Mouse (Mus musculus): ENCODE measurements around the gene Gm10647.
"Not testable (repeated sequence)": the region's sequence is repeated elsewhere in the genome, so short reads cannot be mapped to it uniquely, and the experiment has no call there.

Gene Gm10647

GRCm38 (mm10) chr9:66796739-66797138 lies at the start of gene Gm10647:
Gene Gm10647, plus strand, starts transcription at chr9:66797039.
- no peak for TF ChIP-seq NANOG (IDR thresholded peaks at IDR 0.05; ENCODE audit: borderline replicate concordance, low read length)
- no peak for TF ChIP-seq POU5F1 (IDR thresholded peaks at IDR 0.05; ENCODE audit: borderline replicate concordance, low read length)
- no peak for TF ChIP-seq CTCF (conservative IDR thresholded peaks at IDR 0.05; ENCODE audit: low read length)
- Histone ChIP-seq H3K9me3 (ENCODE audit: low read length) (no peaks in the 10 kb centered on the region), H3K36me3 (ENCODE audit: insufficient read depth, low read length) (no peaks in the 10 kb centered on the region)

GRCm38 (mm10) chr9:66748390-66748789 lies 48.4 kb upstream of the Gm10647 start:
- no peak overlapping the region for H3K4me3 ChIP-seq (replicated peaks; ENCODE audit: low read length)
- H3K36me3 ChIP-seq (ENCODE audit: insufficient read depth, low read length), result no peaks in the 10 kb centered on the region
- TF ChIP-seq CTCF (conservative IDR thresholded peaks at IDR 0.05; ENCODE audit: low read length) (no peak), NANOG (IDR thresholded peaks at IDR 0.05; ENCODE audit: borderline replicate concordance, low read length) (no peak), POU5F1 (IDR thresholded peaks at IDR 0.05; ENCODE audit: borderline replicate concordance, low read length) (no peak)
- peaks cover 17% of the 10 kb centered on the region; the same call in 1 of the 2 replicates for H3K27me3 ChIP-seq (ENCODE audit: insufficient read depth, low read length)
- no peaks in the 10 kb centered on the region for H3K4me1 ChIP-seq (replicated peaks; ENCODE audit: low read depth, low read length)
- H3K9me3 ChIP-seq (ENCODE audit: low read length), result no peaks in the 10 kb centered on the region

More at GRCm38 (mm10) chr9:66796739-66797138, at the start of gene Gm10647:
- Histone ChIP-seq H3K27me3 (ENCODE audit: insufficient read depth, low read length) (peaks cover 29% of the 10 kb centered on the region), H3K4me1 (replicated peaks; ENCODE audit: low read depth, low read length) (peaks cover 17% of the 10 kb centered on the region), H3K4me3 (replicated peaks; ENCODE audit: low read length) (peak within 1 kb of the TSS; percentile 94)

- Histone ChIP-seq H3K9me3 (ENCODE audit: low read length) (no peaks in the 10 kb centered on the region), H3K4me1 (replicated peaks; ENCODE audit: low read depth, low read length) (no peaks in the 10 kb centered on the region), H3K4me3 (replicated peaks; ENCODE audit: low read length) (no peak overlapping the region), H3K27me3 (ENCODE audit: insufficient read depth, low read length) (peaks cover 3% of the 10 kb centered on the region; the same call in 1 of the 2 replicates), H3K36me3 (ENCODE audit: insufficient read depth, low read length) (no peaks in the 10 kb centered on the region)
- TF ChIP-seq CTCF (conservative IDR thresholded peaks at IDR 0.05; ENCODE audit: low read length) (no peak), NANOG (IDR thresholded peaks at IDR 0.05; ENCODE audit: borderline replicate concordance, low read length) (no peak), POU5F1 (IDR thresholded peaks at IDR 0.05; ENCODE audit: borderline replicate concordance, low read length) (no peak)
Measured at GRCm38 (mm10) chr9:66752849-66753248, 44.0 kb upstream of the Gm10647 start.

GRCm38 (mm10) chr9:66760991-66761390 lies 35.8 kb upstream of the Gm10647 start:
- H3K36me3 ChIP-seq (ENCODE audit: insufficient read depth, low read length), result no peaks in the 10 kb centered on the region
- no peaks in the 10 kb centered on the region for H3K27me3 ChIP-seq (ENCODE audit: insufficient read depth, low read length)
- no peaks in the 10 kb centered on the region for H3K4me1 ChIP-seq (replicated peaks; ENCODE audit: low read depth, low read length)
- no peaks in the 10 kb centered on the region for H3K9me3 ChIP-seq (ENCODE audit: low read length)
- no peak for TF ChIP-seq POU5F1 (IDR thresholded peaks at IDR 0.05; ENCODE audit: borderline replicate concordance, low read length)
- H3K4me3 ChIP-seq (replicated peaks; ENCODE audit: low read length), result no peak overlapping the region

- TF ChIP-seq NANOG (IDR thresholded peaks at IDR 0.05; ENCODE audit: borderline replicate concordance, low read length) (no peak), CTCF (conservative IDR thresholded peaks at IDR 0.05; ENCODE audit: low read length) (no peak), POU5F1 (IDR thresholded peaks at IDR 0.05; ENCODE audit: borderline replicate concordance, low read length) (no peak)
- H3K36me3 ChIP-seq (ENCODE audit: insufficient read depth, low read length), result no peaks in the 10 kb centered on the region
- H3K4me1 ChIP-seq (replicated peaks; ENCODE audit: low read depth, low read length), result no peaks in the 10 kb centered on the region
- H3K4me3 ChIP-seq (replicated peaks; ENCODE audit: low read length), result no peak overlapping the region
- no peaks in the 10 kb centered on the region for H3K9me3 ChIP-seq (ENCODE audit: low read length)
- no peaks in the 10 kb centered on the region for H3K27me3 ChIP-seq (ENCODE audit: insufficient read depth, low read length)
Measured at GRCm38 (mm10) chr9:66768721-66769120, 28.1 kb upstream of the Gm10647 start.

- TF ChIP-seq CTCF (conservative IDR thresholded peaks at IDR 0.05; ENCODE audit: low read length), result no peak
- no peak for TF ChIP-seq NANOG (IDR thresholded peaks at IDR 0.05; ENCODE audit: borderline replicate concordance, low read length)
- TF ChIP-seq POU5F1 (IDR thresholded peaks at IDR 0.05; ENCODE audit: borderline replicate concordance, low read length), result no peak
- H3K27me3 ChIP-seq (ENCODE audit: insufficient read depth, low read length), result no peaks in the 10 kb centered on the region
- no peaks in the 10 kb centered on the region for H3K36me3 ChIP-seq (ENCODE audit: insufficient read depth, low read length)
- no peaks in the 10 kb centered on the region for H3K4me1 ChIP-seq (replicated peaks; ENCODE audit: low read depth, low read length)
- no peaks in the 10 kb centered on the region for H3K9me3 ChIP-seq (ENCODE audit: low read length)
- H3K4me3 ChIP-seq (replicated peaks; ENCODE audit: low read length), result no peak overlapping the region
Measured at GRCm38 (mm10) chr9:66769275-66769674, 27.6 kb upstream of the Gm10647 start.

GRCm38 (mm10) chr9:66770701-66771100 lies 26.1 kb upstream of the Gm10647 start:
- no peak for TF ChIP-seq NANOG (IDR thresholded peaks at IDR 0.05; ENCODE audit: borderline replicate concordance, low read length)
- TF ChIP-seq POU5F1 (IDR thresholded peaks at IDR 0.05; ENCODE audit: borderline replicate concordance, low read length), result no peak
- TF ChIP-seq CTCF (conservative IDR thresholded peaks at IDR 0.05; ENCODE audit: low read length), result no peak
- Histone ChIP-seq H3K4me3 (replicated peaks; ENCODE audit: low read length) (no peak overlapping the region), H3K4me1 (replicated peaks; ENCODE audit: low read depth, low read length) (no peaks in the 10 kb centered on the region), H3K36me3 (ENCODE audit: insufficient read depth, low read length) (no peaks in the 10 kb centered on the region), H3K9me3 (ENCODE audit: low read length) (no peaks in the 10 kb centered on the region), H3K27me3 (ENCODE audit: insufficient read depth, low read length) (no peaks in the 10 kb centered on the region)

- not testable (repeated sequence) for H3K4me3 ChIP-seq (replicated peaks; ENCODE audit: low read length); H3K9me3 ChIP-seq (ENCODE audit: low read length); H3K36me3 ChIP-seq (ENCODE audit: insufficient read depth, low read length); H3K27me3 ChIP-seq (ENCODE audit: insufficient read depth, low read length); H3K4me1 ChIP-seq (replicated peaks; ENCODE audit: low read depth, low read length)
- peak; percentile 51 for TF ChIP-seq CTCF (conservative IDR thresholded peaks at IDR 0.05; ENCODE audit: low read length)
Measured at GRCm38 (mm10) chr9:66784552-66784951, 12.3 kb upstream of the Gm10647 start.

GRCm38 (mm10) chr9:66787821-66788220 lies 9.0 kb upstream of the Gm10647 start:
- Histone ChIP-seq H3K27me3 (ENCODE audit: insufficient read depth, low read length) (no peaks in the 10 kb centered on the region), H3K9me3 (ENCODE audit: low read length) (no peaks in the 10 kb centered on the region), H3K4me1 (replicated peaks; ENCODE audit: low read depth, low read length) (no peaks in the 10 kb centered on the region), H3K36me3 (ENCODE audit: insufficient read depth, low read length) (no peaks in the 10 kb centered on the region), H3K4me3 (replicated peaks; ENCODE audit: low read length) (no peak overlapping the region)
- TF ChIP-seq NANOG (IDR thresholded peaks at IDR 0.05; ENCODE audit: borderline replicate concordance, low read length) (no peak), POU5F1 (IDR thresholded peaks at IDR 0.05; ENCODE audit: borderline replicate concordance, low read length) (no peak), CTCF (conservative IDR thresholded peaks at IDR 0.05; ENCODE audit: low read length) (peak; percentile 36)
